Mouse (Mus musculus): ENCODE results near the gene Ces2f.

DNA sequence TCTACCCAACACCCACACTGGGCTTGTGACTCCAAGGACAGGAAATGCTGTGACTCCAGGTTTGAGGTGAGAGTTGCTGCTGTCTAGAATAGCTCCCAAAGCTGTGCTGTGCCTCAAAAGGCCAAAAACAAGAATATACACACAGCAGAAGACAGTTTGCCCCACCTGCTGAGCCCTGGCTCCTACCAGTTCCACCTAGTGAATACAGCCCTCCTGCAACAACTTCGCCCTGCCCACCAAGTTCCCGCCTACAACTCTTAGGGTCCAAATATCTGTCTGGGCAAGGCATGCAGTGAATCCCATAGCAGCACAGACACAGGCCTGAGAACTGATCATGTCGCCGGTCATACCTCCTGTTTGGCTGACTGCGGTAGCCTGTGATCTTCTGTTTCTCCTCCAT, 37.0 kb downstream of the Ces2f start:
- TF ChIP-seq CTCF (IDR thresholded peaks at IDR 0.05; ENCODE audit: insufficient read depth, low read length) = no peak
- no peak for TF ChIP-seq POLR2A (IDR thresholded peaks at IDR 0.05; ENCODE audit: borderline replicate concordance, extremely low read depth, low read depth, low read length)
